Mouse (Mus musculus) cortical plate, adult 2 months (tissue): ENCODE measurements around the gene Plac9b.
"Not testable (repeated sequence)": the region's sequence is repeated elsewhere in the genome, so short reads cannot be mapped to it uniquely, and the experiment has no call there.

Experiments used
- CTCF ChIP-seq: fragments of 200-500 bp; IDR thresholded peaks from 2 replicates; pipeline ENCODE4 v1.5.1; 2011; ENCODE audit warnings: mild to moderate bottlenecking, control low read depth, low read length; ENCODE audit not compliant: insufficient read depth; ENCODE audit errors: extremely low read depth
- POLR2A ChIP-seq: fragments of 200-500 bp; IDR thresholded peaks from 2 replicates; pipeline ENCODE4 v1.6.1; 2011; ENCODE audit warnings: mild to moderate bottlenecking, low read length, control low read depth; ENCODE audit not compliant: insufficient read depth; ENCODE audit errors: extremely low read depth

DNA sequence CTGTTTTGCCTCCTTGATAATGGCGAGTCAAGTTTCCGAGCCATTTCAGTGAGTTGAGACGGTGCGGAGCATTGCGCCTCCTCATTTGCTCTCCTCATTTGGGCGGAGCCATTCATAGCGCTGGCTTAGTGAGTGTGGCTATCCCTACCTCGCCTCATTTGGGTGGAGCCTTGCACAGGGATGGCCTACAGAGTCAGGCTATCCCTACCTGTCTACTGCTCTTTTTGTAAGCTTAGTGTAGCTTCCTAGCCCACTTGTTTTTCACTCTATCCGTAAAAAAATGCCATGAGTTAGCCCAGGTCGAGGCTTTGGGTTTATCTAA lies 24.6 kb upstream of the Plac9b start, which contains the start of gene Tmem254b:
- TF ChIP-seq CTCF, POLR2A: not testable (repeated sequence)
